Mouse (Mus musculus) midbrain, embryonic 13.5 days (tissue): ENCODE data around the gene Ibtk. TPM values are rescaled to one million over a fixed set of nuclear protein-coding genes. Genes with fewer than 3 reads are reported as not detected.

Source experiments
- ATAC-seq: fragments of 200-750 bp; cut with Nextera tagmentation; 2 replicates; pipeline ENCODE4 v1.8.0; 2017; ENCODE audit warnings: mild to moderate bottlenecking, moderate TSS enrichment, moderate library complexity
- H3K27ac ChIP-seq: fragments of 300-500 bp; sonication (generic); 2 replicates; pipeline ENCODE4 v1.5.1; 2015; ENCODE audit warnings: inconsistent platforms, mild to moderate bottlenecking, moderate library complexity
- H3K27me3 ChIP-seq: fragments of 300-500 bp; sonication (generic); 2 replicates; pipeline ENCODE4 v1.6.1; 2015; ENCODE audit warnings: mild to moderate bottlenecking, inconsistent platforms
- H3K36me3 ChIP-seq: fragments of 300-500 bp; sonication (generic); 2 replicates; pipeline ENCODE4 v1.6.1; 2015; ENCODE audit warnings: mild to moderate bottlenecking, inconsistent platforms
- H3K4me1 ChIP-seq: fragments of 300-500 bp; sonication (generic); replicated peaks from 2 replicates; pipeline ENCODE4 v1.6.1; 2015; ENCODE audit warnings: inconsistent platforms
- H3K4me2 ChIP-seq: fragments of 300-500 bp; sonication (generic); replicated peaks from 2 replicates; pipeline ENCODE4 v1.6.1; 2015; ENCODE audit warnings: moderate library complexity, mild to moderate bottlenecking, inconsistent platforms
- H3K4me3 ChIP-seq: fragments of 300-500 bp; sonication (generic); replicated peaks from 2 replicates; pipeline ENCODE4 v1.5.1; 2015; ENCODE audit warnings: mild to moderate bottlenecking, inconsistent platforms
- H3K9ac ChIP-seq: fragments of 300-500 bp; sonication (generic); replicated peaks from 2 replicates; pipeline ENCODE4 v1.6.1; 2015; ENCODE audit warnings: mild to moderate bottlenecking, inconsistent platforms
- H3K9me3 ChIP-seq: fragments of 300-500 bp; sonication (generic); 2 replicates; pipeline ENCODE4 v1.6.1; 2016; ENCODE audit warnings: mild to moderate bottlenecking, inconsistent platforms
- WGBS: fragments of 180-500 bp; shearing (Covaris S2); methylation state at CpG from one replicate; pipeline ENCODE4 v1.1.7; 2015; 5-methylcytosine and 5-hydroxymethylcytosine counted together
- polyA plus RNA-seq: library from polyadenylated mRNA; unstranded; fragments of >200 nt; fragmentation: Nextera tagmentation; extraction: Ambion mirVana; gene quantifications from 2 replicates; pipeline ENCODE4 v1.2.1, GENCODE M21; 2015

Gene Ibtk
- polyA plus RNA-seq, 1 experiment from 2014 or later: 36.3 TPM

- H3K36me3 ChIP-seq: peaks cover 41% of the 10 kb centered on the region
- peak; percentile 83 for ATAC-seq
- no peaks in the 10 kb centered on the region for H3K27me3 ChIP-seq
- no peak overlapping the region for H3K9ac ChIP-seq
- no peaks in the 10 kb centered on the region for H3K4me1 ChIP-seq
- no peak overlapping the region for H3K4me2 ChIP-seq
- WGBS: 69% methylated on average over 6 of the region's 6 CpGs
- no peaks in the 10 kb centered on the region for H3K9me3 ChIP-seq
- H3K4me3 ChIP-seq: no peak overlapping the region
- no peak overlapping the region for H3K27ac ChIP-seq
Measured at GRCm38 (mm10) chr9:85693231-85694116, 55.7 kb downstream of the Ibtk start.

GRCm38 (mm10) chr9:85685010-85685409, 64.1 kb downstream of the Ibtk start:
- Histone ChIP-seq H3K27ac (no peak overlapping the region), H3K4me3 (no peak overlapping the region), H3K9me3 (peaks cover 7% of the 10 kb centered on the region; the same call in 1 of the 2 replicates), H3K4me1 (no peaks in the 10 kb centered on the region), H3K27me3 (no peaks in the 10 kb centered on the region), H3K36me3 (peaks cover 44% of the 10 kb centered on the region), H3K4me2 (no peak overlapping the region), H3K9ac (no peak overlapping the region)
- WGBS: 76% methylated on average over 6 of the region's 6 CpGs
- ATAC-seq: no peak

- no peak overlapping the region for H3K4me3 ChIP-seq
- H3K4me2 ChIP-seq: no peak overlapping the region
- no peaks in the 10 kb centered on the region for H3K36me3 ChIP-seq
- ATAC-seq: no peak
- no peak overlapping the region for H3K9ac ChIP-seq
- peaks cover 8% of the 10 kb centered on the region for H3K4me1 ChIP-seq
- no peak overlapping the region for H3K27ac ChIP-seq
- no peaks in the 10 kb centered on the region; the same call in 1 of the 2 replicates for H3K27me3 ChIP-seq
- H3K9me3 ChIP-seq: no peaks in the 10 kb centered on the region
- WGBS: 88% methylated on average over 10 of the region's 10 CpGs
Measured at GRCm38 (mm10) chr9:85675131-85675905, 73.8 kb downstream of the Ibtk start.

GRCm38 (mm10) chr9:85673907-85674481, 75.1 kb downstream of the Ibtk start:
- Histone ChIP-seq H3K4me3 (no peak overlapping the region), H3K36me3 (no peaks in the 10 kb centered on the region), H3K27me3 (no peaks in the 10 kb centered on the region; the same call in 1 of the 2 replicates), H3K9ac (no peak overlapping the region), H3K27ac (no peak overlapping the region), H3K9me3 (no peaks in the 10 kb centered on the region), H3K4me1 (peaks cover 8% of the 10 kb centered on the region), H3K4me2 (0 out of 2 replicates have a peak overlapping the region, but pooled peaks have one; percentile 1)
- ATAC-seq: peak; percentile 79
- 41% methylated on average over 15 of the region's 15 CpGs for WGBS

GRCm38 (mm10) chr9:85671582-85672331, 77.4 kb downstream of the Ibtk start:
- 84% methylated on average over 6 of the region's 6 CpGs for WGBS
- Histone ChIP-seq H3K27ac (no peak overlapping the region), H3K4me2 (no peak overlapping the region), H3K9me3 (no peaks in the 10 kb centered on the region), H3K27me3 (no peaks in the 10 kb centered on the region; the same call in 1 of the 2 replicates), H3K4me3 (no peak overlapping the region), H3K4me1 (peaks cover 8% of the 10 kb centered on the region), H3K9ac (no peak overlapping the region), H3K36me3 (no peaks in the 10 kb centered on the region)
- ATAC-seq: no peak

GRCm38 (mm10) chr9:85664316-85664715, 84.8 kb downstream of the Ibtk start:
- Histone ChIP-seq H3K36me3 (no peaks in the 10 kb centered on the region), H3K4me3 (no peak overlapping the region), H3K4me2 (no peak overlapping the region), H3K4me1 (peaks cover 4% of the 10 kb centered on the region; the same call in 1 of the 2 replicates), H3K9ac (no peak overlapping the region), H3K27me3 (no peaks in the 10 kb centered on the region), H3K9me3 (no peaks in the 10 kb centered on the region), H3K27ac (no peak overlapping the region)
- 71% methylated on average over 1 of the region's 1 CpGs for WGBS
- no peak for ATAC-seq

GRCm38 (mm10) chr9:85663810-85664209, 85.3 kb downstream of the Ibtk start:
- H3K36me3 ChIP-seq: no peaks in the 10 kb centered on the region
- H3K4me1 ChIP-seq: peaks cover 4% of the 10 kb centered on the region; the same call in 1 of the 2 replicates
- no peak overlapping the region for H3K4me3 ChIP-seq
- no peak overlapping the region for H3K9ac ChIP-seq
- 69% methylated on average over 1 of the region's 1 CpGs for WGBS
- H3K9me3 ChIP-seq: no peaks in the 10 kb centered on the region
- no peak overlapping the region for H3K27ac ChIP-seq
- ATAC-seq: 0 out of 2 replicates have a peak, but pooled peaks have one; percentile 48
- H3K4me2 ChIP-seq: no peak overlapping the region
- H3K27me3 ChIP-seq: no peaks in the 10 kb centered on the region

- Histone ChIP-seq H3K27ac (no peak overlapping the region), H3K36me3 (no peaks in the 10 kb centered on the region), H3K4me3 (no peak overlapping the region), H3K4me2 (no peak overlapping the region), H3K4me1 (peaks cover 4% of the 10 kb centered on the region; the same call in 1 of the 2 replicates), H3K9me3 (no peaks in the 10 kb centered on the region), H3K9ac (no peak overlapping the region), H3K27me3 (no peaks in the 10 kb centered on the region)
- 23% methylated on average over 8 of the region's 8 CpGs for WGBS
- no peak for ATAC-seq
Measured at GRCm38 (mm10) chr9:85663091-85663490, 86.0 kb downstream of the Ibtk start.

- Histone ChIP-seq H3K4me1 (no peaks in the 10 kb centered on the region), H3K4me2 (no peak overlapping the region), H3K9me3 (no peaks in the 10 kb centered on the region), H3K36me3 (no peaks in the 10 kb centered on the region), H3K9ac (no peak overlapping the region), H3K27ac (no peak overlapping the region), H3K27me3 (no peaks in the 10 kb centered on the region), H3K4me3 (no peak overlapping the region)
- ATAC-seq: no peak
- WGBS: 79% methylated on average over 4 of the region's 4 CpGs
Measured at GRCm38 (mm10) chr9:85653401-85653800, 95.7 kb downstream of the Ibtk start.

- Histone ChIP-seq H3K9ac (no peak overlapping the region), H3K4me3 (no peak overlapping the region), H3K4me2 (no peak overlapping the region), H3K27ac (no peak overlapping the region), H3K36me3 (no peaks in the 10 kb centered on the region), H3K27me3 (no peaks in the 10 kb centered on the region), H3K9me3 (no peaks in the 10 kb centered on the region), H3K4me1 (no peaks in the 10 kb centered on the region)
- WGBS: 80% methylated on average over 2 of the region's 2 CpGs
- ATAC-seq: no peak
Measured at GRCm38 (mm10) chr9:85638276-85638675, 110.9 kb downstream of the Ibtk start.
